Mouse (Mus musculus): ENCODE data around the gene Gucy1b2. TPM values are rescaled to one million over a fixed set of nuclear protein-coding genes. Genes with fewer than 3 reads are reported as not detected.

The Gucy1b2 gene
- polyA plus RNA-seq, 1 experiment from 2014 or later = 0.20 TPM

GRCm38 (mm10) chr14:62389064-62389728 is 66.9 kb downstream of the Gucy1b2 start:
- no peaks in the 10 kb centered on the region for H3K36me3 ChIP-seq (ENCODE audit: control insufficient read depth, insufficient read depth, low read length)
- no peaks in the 10 kb centered on the region for H3K9me3 ChIP-seq (ENCODE audit: control insufficient read depth, low read length)
- peak overlapping the region; percentile 12 to 32; a peak in 3 of 4 replicates for H3K27ac ChIP-seq (replicated peaks in 1 of 2; ENCODE audit: control insufficient read depth in 1 of 2, insufficient read depth in 1 of 2, low read depth in 2 of 2, low read length in 2 of 2)
- peak; percentile 59; the same call in 1 of the 2 replicates for ATAC-seq (ENCODE audit: insufficient number of reproducible peaks, insufficient read depth, low FRiP score, low read depth)
- WGBS = 71% methylated on average over 6 of the region's 6 CpGs
- H3K27me3 ChIP-seq (ENCODE audit: control insufficient read depth, insufficient read depth, low read length) = no peaks in the 10 kb centered on the region
- H3K4me3 ChIP-seq (ENCODE audit: control insufficient read depth in 1 of 2, insufficient read depth in 1 of 2, low read depth in 1 of 2, low read length in 2 of 2) = no peak overlapping the region
- peaks cover 9 to 10% of the 10 kb centered on the region in 2 experiments; a peak in 2 of 4 replicates for H3K4me1 ChIP-seq (ENCODE audit: control insufficient read depth in 2 of 2, insufficient read depth in 2 of 2, low read length in 2 of 2)
- H3K9ac ChIP-seq (ENCODE audit: low read length) = no peak overlapping the region
- H3K4me2 ChIP-seq (ENCODE audit: low read length) = 0 out of 2 replicates have a peak overlapping the region, but pooled peaks have one; percentile 0

DNA sequence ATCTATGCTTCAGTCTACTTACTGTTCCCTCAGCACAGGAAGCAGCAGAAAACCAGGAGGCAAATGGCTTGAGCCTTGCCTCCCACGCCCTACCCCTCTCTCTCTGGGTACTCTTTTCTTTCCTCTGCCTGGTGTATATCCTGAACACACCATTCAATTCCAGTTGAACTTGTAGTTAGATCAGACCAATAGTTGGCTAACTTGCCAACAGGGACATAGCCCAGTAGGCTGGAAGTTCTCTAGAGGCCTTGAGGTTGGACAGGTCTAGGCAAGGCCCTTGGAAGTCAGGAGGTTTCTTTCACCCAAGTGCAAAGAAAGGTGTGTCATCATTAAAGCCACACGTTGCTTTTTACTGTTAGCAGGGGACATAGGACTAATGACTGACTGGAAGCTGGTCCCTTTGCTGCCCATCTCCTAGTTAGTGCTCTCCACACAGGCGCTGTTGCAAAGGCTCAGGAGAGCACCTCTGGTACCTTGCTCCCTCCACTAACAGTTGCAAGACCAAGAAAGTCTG is 72.2 kb downstream of the Gucy1b2 start:
- Histone ChIP-seq H3K4me3 (ENCODE audit: control insufficient read depth in 1 of 2, insufficient read depth in 1 of 2, low read depth in 1 of 2, low read length in 2 of 2) (no peak overlapping the region), H3K4me2 (ENCODE audit: low read length) (no peak overlapping the region), H3K27me3 (ENCODE audit: control insufficient read depth, insufficient read depth, low read length) (no peaks in the 10 kb centered on the region), H3K36me3 (ENCODE audit: control insufficient read depth, insufficient read depth, low read length) (no peaks in the 10 kb centered on the region), H3K4me1 (ENCODE audit: control insufficient read depth in 2 of 2, insufficient read depth in 2 of 2, low read length in 2 of 2) (no peaks in the 10 kb centered on the region), H3K27ac (replicated peaks in 1 of 2; ENCODE audit: control insufficient read depth in 1 of 2, insufficient read depth in 1 of 2, low read depth in 2 of 2, low read length in 2 of 2) (no peak overlapping the region), H3K9me3 (ENCODE audit: control insufficient read depth, low read length) (no peaks in the 10 kb centered on the region), H3K9ac (ENCODE audit: low read length) (no peak overlapping the region)
- ATAC-seq (ENCODE audit: insufficient number of reproducible peaks, insufficient read depth, low FRiP score, low read depth) = no peak
- WGBS = 79% methylated on average over 3 of the region's 3 CpGs

DNA sequence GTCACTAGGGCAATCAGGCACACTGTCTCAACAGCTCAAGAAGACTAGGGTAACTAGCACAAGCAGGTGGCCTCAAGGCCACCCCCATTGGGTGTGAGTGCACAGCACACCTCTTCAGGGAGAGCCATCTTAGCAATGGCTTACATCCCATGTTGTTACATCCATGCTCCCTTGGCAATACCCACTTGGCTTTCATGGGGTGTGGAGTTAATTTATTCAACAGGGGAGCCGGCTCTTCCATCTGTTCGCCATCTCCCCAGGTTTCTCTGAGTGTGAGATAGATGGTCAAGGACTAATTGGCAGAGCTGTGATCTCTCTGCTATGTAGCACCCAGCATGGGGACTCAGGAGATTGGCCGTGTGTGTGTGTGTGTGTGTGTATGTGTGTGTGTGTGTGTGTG is 73.0 kb downstream of the Gucy1b2 start:
- ATAC-seq (ENCODE audit: insufficient number of reproducible peaks, insufficient read depth, low FRiP score, low read depth) = no peak
- 86% methylated on average over 3 of the region's 3 CpGs for WGBS
- Histone ChIP-seq H3K27me3 (ENCODE audit: control insufficient read depth, insufficient read depth, low read length) (no peaks in the 10 kb centered on the region), H3K9me3 (ENCODE audit: control insufficient read depth, low read length) (no peaks in the 10 kb centered on the region), H3K4me2 (ENCODE audit: low read length) (no peak overlapping the region), H3K4me1 (ENCODE audit: control insufficient read depth in 2 of 2, insufficient read depth in 2 of 2, low read length in 2 of 2) (no peaks in the 10 kb centered on the region), H3K9ac (ENCODE audit: low read length) (no peak overlapping the region), H3K27ac (replicated peaks in 1 of 2; ENCODE audit: control insufficient read depth in 1 of 2, insufficient read depth in 1 of 2, low read depth in 2 of 2, low read length in 2 of 2) (no peak overlapping the region), H3K4me3 (ENCODE audit: control insufficient read depth in 1 of 2, insufficient read depth in 1 of 2, low read depth in 1 of 2, low read length in 2 of 2) (no peak overlapping the region), H3K36me3 (ENCODE audit: control insufficient read depth, insufficient read depth, low read length) (no peaks in the 10 kb centered on the region)

GRCm38 (mm10) chr14:62380606-62381005 is 75.5 kb downstream of the Gucy1b2 start:
- Histone ChIP-seq H3K27ac (replicated peaks in 1 of 2; ENCODE audit: control insufficient read depth in 1 of 2, insufficient read depth in 1 of 2, low read depth in 2 of 2, low read length in 2 of 2) (no peak overlapping the region), H3K9ac (ENCODE audit: low read length) (no peak overlapping the region), H3K27me3 (ENCODE audit: control insufficient read depth, insufficient read depth, low read length) (no peaks in the 10 kb centered on the region), H3K4me1 (ENCODE audit: control insufficient read depth in 2 of 2, insufficient read depth in 2 of 2, low read length in 2 of 2) (peaks cover 9 to 12% of the 10 kb centered on the region in 2 experiments), H3K4me2 (ENCODE audit: low read length) (no peak overlapping the region), H3K9me3 (ENCODE audit: control insufficient read depth, low read length) (no peaks in the 10 kb centered on the region), H3K36me3 (ENCODE audit: control insufficient read depth, insufficient read depth, low read length) (no peaks in the 10 kb centered on the region), H3K4me3 (ENCODE audit: control insufficient read depth in 1 of 2, insufficient read depth in 1 of 2, low read depth in 1 of 2, low read length in 2 of 2) (no peak overlapping the region)
- WGBS = 48% methylated on average over 6 of the region's 6 CpGs
- no peak for ATAC-seq (ENCODE audit: insufficient number of reproducible peaks, insufficient read depth, low FRiP score, low read depth)

GRCm38 (mm10) chr14:62379391-62379790 is 76.7 kb downstream of the Gucy1b2 start:
- ATAC-seq (ENCODE audit: insufficient number of reproducible peaks, insufficient read depth, low FRiP score, low read depth) = no peak
- Histone ChIP-seq H3K36me3 (ENCODE audit: control insufficient read depth, insufficient read depth, low read length) (no peaks in the 10 kb centered on the region), H3K4me1 (ENCODE audit: control insufficient read depth in 2 of 2, insufficient read depth in 2 of 2, low read length in 2 of 2) (peaks cover 9 to 24% of the 10 kb centered on the region in 2 experiments), H3K27me3 (ENCODE audit: control insufficient read depth, insufficient read depth, low read length) (no peaks in the 10 kb centered on the region), H3K4me3 (ENCODE audit: control insufficient read depth in 1 of 2, insufficient read depth in 1 of 2, low read depth in 1 of 2, low read length in 2 of 2) (no peak overlapping the region), H3K9ac (ENCODE audit: low read length) (no peak overlapping the region), H3K27ac (replicated peaks in 1 of 2; ENCODE audit: control insufficient read depth in 1 of 2, insufficient read depth in 1 of 2, low read depth in 2 of 2, low read length in 2 of 2) (no peak overlapping the region), H3K9me3 (ENCODE audit: control insufficient read depth, low read length) (no peaks in the 10 kb centered on the region), H3K4me2 (ENCODE audit: low read length) (no peak overlapping the region)
- 87% methylated on average over 2 of the region's 2 CpGs for WGBS

- ATAC-seq (ENCODE audit: insufficient number of reproducible peaks, insufficient read depth, low FRiP score, low read depth) = peak; percentile 49; the same call in 1 of the 2 replicates
- Histone ChIP-seq H3K4me1 (ENCODE audit: control insufficient read depth in 2 of 2, insufficient read depth in 2 of 2, low read length in 2 of 2) (peaks cover 15 to 37% of the 10 kb centered on the region in 2 experiments), H3K36me3 (ENCODE audit: control insufficient read depth, insufficient read depth, low read length) (no peaks in the 10 kb centered on the region), H3K9me3 (ENCODE audit: control insufficient read depth, low read length) (no peaks in the 10 kb centered on the region), H3K4me3 (ENCODE audit: control insufficient read depth in 1 of 2, insufficient read depth in 1 of 2, low read depth in 1 of 2, low read length in 2 of 2) (no peak overlapping the region), H3K9ac (ENCODE audit: low read length) (no peak overlapping the region), H3K27me3 (ENCODE audit: control insufficient read depth, insufficient read depth, low read length) (no peaks in the 10 kb centered on the region), H3K27ac (replicated peaks in 1 of 2; ENCODE audit: control insufficient read depth in 1 of 2, insufficient read depth in 1 of 2, low read depth in 2 of 2, low read length in 2 of 2) (peak overlapping the region; percentile 68 to 89), H3K4me2 (ENCODE audit: low read length) (no peak overlapping the region)
- WGBS = 58% methylated on average over 2 of the region's 2 CpGs
Observed at GRCm38 (mm10) chr14:62376115-62376514, 80.0 kb downstream of the Gucy1b2 start.

DNA sequence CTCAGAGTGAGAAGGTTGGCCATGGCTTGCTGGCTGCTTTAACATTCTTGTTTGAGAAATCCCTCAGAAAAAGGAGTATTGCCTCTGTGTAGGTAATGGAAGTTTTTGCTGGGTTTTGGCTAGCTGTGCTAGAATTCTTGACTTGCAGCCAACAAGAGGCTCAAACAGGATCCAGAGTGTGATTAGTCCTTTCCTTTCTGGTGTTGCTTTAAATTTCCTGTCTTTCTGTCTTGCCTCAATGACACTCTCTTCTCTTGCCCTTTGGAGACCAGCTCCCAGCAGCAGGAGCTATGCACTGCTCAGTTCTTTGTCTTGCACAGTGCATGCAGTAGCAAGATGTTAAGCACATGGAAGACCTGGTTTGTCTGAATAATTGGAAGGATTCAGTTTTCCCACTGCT is 80.4 kb downstream of the Gucy1b2 start:
- ATAC-seq (ENCODE audit: insufficient number of reproducible peaks, insufficient read depth, low FRiP score, low read depth) = peak; percentile 85

More for the DNA sequence above, 80.4 kb downstream of the Gucy1b2 start:
- H3K9me3 ChIP-seq (ENCODE audit: control insufficient read depth, low read length) = no peaks in the 10 kb centered on the region
- peaks cover 15 to 37% of the 10 kb centered on the region in 2 experiments for H3K4me1 ChIP-seq (ENCODE audit: control insufficient read depth in 2 of 2, insufficient read depth in 2 of 2, low read length in 2 of 2)
- no peak overlapping the region for H3K4me3 ChIP-seq (ENCODE audit: control insufficient read depth in 1 of 2, insufficient read depth in 1 of 2, low read depth in 1 of 2, low read length in 2 of 2)
- H3K4me2 ChIP-seq (ENCODE audit: low read length) = no peak overlapping the region
- peak overlapping the region; percentile 68 to 89 for H3K27ac ChIP-seq (replicated peaks in 1 of 2; ENCODE audit: control insufficient read depth in 1 of 2, insufficient read depth in 1 of 2, low read depth in 2 of 2, low read length in 2 of 2)
- H3K36me3 ChIP-seq (ENCODE audit: control insufficient read depth, insufficient read depth, low read length) = no peaks in the 10 kb centered on the region
- H3K27me3 ChIP-seq (ENCODE audit: control insufficient read depth, insufficient read depth, low read length) = no peaks in the 10 kb centered on the region
- no peak overlapping the region for H3K9ac ChIP-seq (ENCODE audit: low read length)

Measured in heart, embryonic 14.5 days (tissue).